Mouse (Mus musculus): ENCODE measurements at regions not wholly inside any gene's neighbourhood (a gene's known extent, or its start where the extent isn't known, plus 50 kb on each side); places are given as distances from the start of the nearest gene placed in this dataset.

- Histone ChIP-seq H3K9ac (no peak overlapping the region), H3K4me1 (no peaks in the 10 kb centered on the region), H3K27ac (no peak overlapping the region), H3K27me3 (no peaks in the 10 kb centered on the region), H3K4me2 (replicated peaks) (no peak overlapping the region), H3K9me3 (no peaks in the 10 kb centered on the region), H3K4me3 (no peak overlapping the region), H3K36me3 (no peaks in the 10 kb centered on the region)
- WGBS = 88% methylated on average over 2 of the region's 2 CpGs
- no peak for ATAC-seq (ENCODE audit: low FRiP score, low read depth)
These were observed 56.9 kb upstream of the Pik3r1 start for GRCm38 (mm10) chr13:101824962-101825361.

- no peak for ATAC-seq (ENCODE audit: low FRiP score, low read depth)
- H3K4me2 ChIP-seq (replicated peaks) = no peak overlapping the region
- 79% methylated on average over 7 of the region's 7 CpGs for WGBS
- H3K27ac ChIP-seq = no peak overlapping the region
- H3K36me3 ChIP-seq = no peaks in the 10 kb centered on the region
- H3K4me3 ChIP-seq = no peak overlapping the region
- H3K9ac ChIP-seq = no peak overlapping the region
- H3K27me3 ChIP-seq = no peaks in the 10 kb centered on the region
- peaks cover 10% of the 10 kb centered on the region for H3K4me1 ChIP-seq
- H3K9me3 ChIP-seq = no peaks in the 10 kb centered on the region
These were observed 64.0 kb upstream of the Pik3r1 start for GRCm38 (mm10) chr13:101831872-101832629.

DNA sequence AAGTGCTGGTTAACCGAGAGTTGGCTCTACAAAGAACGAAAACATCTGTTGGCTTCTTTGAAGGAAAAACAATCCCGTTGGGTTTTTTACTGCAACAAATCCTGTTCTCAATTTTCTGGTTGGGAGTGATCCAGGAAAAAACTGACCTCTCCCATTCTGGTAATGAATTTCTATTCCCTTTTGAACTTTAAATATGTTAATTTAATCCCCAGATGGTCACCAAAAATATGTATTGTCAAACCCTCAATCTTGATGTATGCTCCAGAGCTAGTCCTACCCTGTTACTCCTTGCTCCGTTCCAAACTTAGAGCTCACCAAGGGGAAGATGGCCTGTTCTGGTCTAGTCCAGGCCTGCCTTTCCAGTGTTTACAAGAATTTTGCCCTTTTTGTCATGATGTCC lies 66.5 kb upstream of the Pik3r1 start:
- Histone ChIP-seq H3K4me1 (peaks cover 10% of the 10 kb centered on the region), H3K9ac (no peak overlapping the region), H3K36me3 (no peaks in the 10 kb centered on the region), H3K27ac (no peak overlapping the region; the same call in 1 of the 2 replicates), H3K4me2 (replicated peaks) (no peak overlapping the region), H3K4me3 (no peak overlapping the region), H3K9me3 (no peaks in the 10 kb centered on the region), H3K27me3 (no peaks in the 10 kb centered on the region)
- 37% methylated on average over 4 of the region's 4 CpGs for WGBS
- no peak for ATAC-seq (ENCODE audit: low FRiP score, low read depth)

GRCm38 (mm10) chr13:101836992-101837391 lies 69.0 kb upstream of the Pik3r1 start:
- H3K4me2 ChIP-seq (replicated peaks) = no peak overlapping the region
- no peaks in the 10 kb centered on the region for H3K9me3 ChIP-seq
- H3K9ac ChIP-seq = no peak overlapping the region
- 75% methylated on average over 1 of the region's 1 CpGs for WGBS
- no peaks in the 10 kb centered on the region for H3K36me3 ChIP-seq
- no peak overlapping the region for H3K4me3 ChIP-seq
- no peak overlapping the region for H3K27ac ChIP-seq
- H3K4me1 ChIP-seq = peaks cover 18% of the 10 kb centered on the region
- no peak for ATAC-seq (ENCODE audit: low FRiP score, low read depth)
- H3K27me3 ChIP-seq = no peaks in the 10 kb centered on the region

DNA sequence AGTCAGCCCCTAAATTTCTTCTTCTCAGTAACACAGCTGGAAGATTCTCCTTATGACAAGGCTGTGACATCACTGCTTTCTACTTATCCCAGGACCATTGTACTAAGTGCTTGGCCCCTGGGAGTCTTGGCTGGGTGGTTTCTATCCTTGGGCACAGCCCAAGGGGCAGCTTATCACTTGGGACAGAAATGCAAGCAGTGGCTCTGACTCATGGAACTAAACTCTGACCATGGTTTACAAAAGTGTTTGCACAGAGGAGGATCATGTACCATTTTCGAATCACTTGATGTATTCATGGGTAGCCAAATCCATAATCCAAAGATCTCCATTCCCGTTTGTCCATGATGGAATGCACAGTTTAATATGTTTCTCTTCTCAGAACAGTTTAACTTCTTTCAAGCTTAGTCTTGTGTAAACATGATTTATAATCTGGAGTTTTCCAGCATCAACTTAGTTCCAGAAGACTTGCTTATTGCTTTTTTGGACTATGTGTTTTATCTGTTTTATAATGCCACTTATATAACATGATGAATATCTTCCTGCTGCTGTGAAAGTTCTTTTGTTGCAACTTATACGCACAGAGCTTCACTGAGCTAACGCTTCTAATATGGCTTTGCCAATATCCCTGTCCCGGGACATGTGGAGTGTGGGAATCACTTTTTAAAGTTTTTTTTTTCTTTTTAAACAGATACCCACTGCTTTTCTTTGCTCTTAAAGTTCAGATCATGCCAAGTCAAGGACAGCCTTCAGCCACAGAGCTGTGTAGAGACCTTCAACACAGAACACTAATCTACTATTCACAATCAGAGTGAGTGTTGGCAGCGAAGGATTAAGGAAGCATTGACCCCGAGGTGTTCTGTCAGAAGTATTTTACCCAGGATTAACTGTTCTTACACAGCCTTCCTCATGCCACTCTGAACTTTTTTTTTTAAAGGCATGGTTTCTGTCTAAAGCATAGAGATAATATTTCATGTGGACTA lies 76.7 kb upstream of the Pik3r1 start:
- no peak overlapping the region for H3K4me3 ChIP-seq
- H3K36me3 ChIP-seq = no peaks in the 10 kb centered on the region
- ATAC-seq (ENCODE audit: low FRiP score, low read depth) = no peak
- no peak overlapping the region for H3K9ac ChIP-seq
- 57% methylated on average over 7 of the region's 7 CpGs for WGBS
- no peaks in the 10 kb centered on the region for H3K9me3 ChIP-seq
- H3K27ac ChIP-seq = no peak overlapping the region
- H3K27me3 ChIP-seq = no peaks in the 10 kb centered on the region
- H3K4me1 ChIP-seq = 0 out of 2 replicates have a peak, but pooled peaks cover 11% of the 10 kb centered on the region
- no peak overlapping the region for H3K4me2 ChIP-seq (replicated peaks)

- Histone ChIP-seq H3K27ac (no peak overlapping the region), H3K4me1 (0 out of 2 replicates have a peak, but pooled peaks cover 5% of the 10 kb centered on the region), H3K36me3 (no peaks in the 10 kb centered on the region), H3K9me3 (no peaks in the 10 kb centered on the region), H3K4me3 (no peak overlapping the region), H3K9ac (no peak overlapping the region), H3K4me2 (replicated peaks) (no peak overlapping the region), H3K27me3 (no peaks in the 10 kb centered on the region)
- 61% methylated on average over 3 of the region's 3 CpGs for WGBS
- no peak for ATAC-seq (ENCODE audit: low FRiP score, low read depth)
These were observed 78.0 kb upstream of the Pik3r1 start for GRCm38 (mm10) chr13:101846016-101846415.

DNA sequence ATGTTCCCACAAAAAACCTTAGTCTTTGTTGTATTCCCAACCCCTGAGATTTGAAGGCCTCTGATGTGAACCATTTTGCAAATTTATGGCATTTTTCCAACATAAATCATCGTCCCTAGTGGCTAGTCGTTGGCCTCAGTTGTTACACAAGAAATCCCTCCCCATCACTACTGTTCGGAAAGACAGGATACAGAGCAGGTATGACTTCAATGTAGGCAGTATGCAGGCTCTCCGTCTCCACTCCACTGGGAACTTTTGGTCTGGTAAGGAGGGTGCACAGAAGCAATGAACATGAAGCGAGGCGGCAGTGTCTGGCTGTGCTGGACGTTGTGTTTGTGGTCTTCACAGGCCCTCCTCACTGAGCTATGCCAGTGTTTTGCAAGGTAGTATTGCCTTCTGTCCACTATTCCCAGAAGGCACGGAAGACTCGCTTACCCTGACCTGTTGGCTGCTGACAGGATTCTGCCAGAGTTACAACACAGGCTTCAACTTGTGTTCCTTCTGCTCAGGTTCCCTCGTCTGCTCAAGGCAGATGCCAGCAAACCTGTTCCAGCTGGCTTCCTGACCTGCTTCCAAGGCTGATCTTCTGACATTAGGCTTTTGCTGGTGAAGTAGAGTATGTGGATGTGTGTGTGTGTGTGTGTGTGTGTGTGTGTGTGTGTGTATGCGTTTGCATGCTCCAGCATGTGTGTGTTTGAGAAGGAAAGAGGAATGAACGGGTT lies 80.0 kb upstream of the Pik3r1 start:
- ATAC-seq (ENCODE audit: low FRiP score, low read depth) = no peak

GRCm38 (mm10) chr13:101848601-101849147 lies 80.7 kb upstream of the Pik3r1 start:
- no peak overlapping the region for H3K27ac ChIP-seq
- H3K9me3 ChIP-seq = no peaks in the 10 kb centered on the region
- WGBS = 65% methylated on average over 2 of the region's 2 CpGs
- 0 out of 2 replicates have a peak, but pooled peaks cover 5% of the 10 kb centered on the region for H3K4me1 ChIP-seq
- H3K9ac ChIP-seq = no peak overlapping the region
- no peak overlapping the region for H3K4me3 ChIP-seq
- H3K4me2 ChIP-seq (replicated peaks) = no peak overlapping the region
- H3K36me3 ChIP-seq = no peaks in the 10 kb centered on the region
- H3K27me3 ChIP-seq = no peaks in the 10 kb centered on the region
- no peak for ATAC-seq (ENCODE audit: low FRiP score, low read depth)

More for the DNA sequence above, 80.0 kb upstream of the Pik3r1 start:
- H3K4me1 ChIP-seq = 0 out of 2 replicates have a peak, but pooled peaks cover 5% of the 10 kb centered on the region
- no peak overlapping the region for H3K9ac ChIP-seq
- H3K27me3 ChIP-seq = no peaks in the 10 kb centered on the region
- no peak overlapping the region for H3K4me3 ChIP-seq
- H3K27ac ChIP-seq = no peak overlapping the region
- H3K4me2 ChIP-seq (replicated peaks) = no peak overlapping the region
- H3K9me3 ChIP-seq = no peaks in the 10 kb centered on the region
- no peaks in the 10 kb centered on the region for H3K36me3 ChIP-seq
- 60% methylated on average over 12 of the region's 12 CpGs for WGBS

DNA sequence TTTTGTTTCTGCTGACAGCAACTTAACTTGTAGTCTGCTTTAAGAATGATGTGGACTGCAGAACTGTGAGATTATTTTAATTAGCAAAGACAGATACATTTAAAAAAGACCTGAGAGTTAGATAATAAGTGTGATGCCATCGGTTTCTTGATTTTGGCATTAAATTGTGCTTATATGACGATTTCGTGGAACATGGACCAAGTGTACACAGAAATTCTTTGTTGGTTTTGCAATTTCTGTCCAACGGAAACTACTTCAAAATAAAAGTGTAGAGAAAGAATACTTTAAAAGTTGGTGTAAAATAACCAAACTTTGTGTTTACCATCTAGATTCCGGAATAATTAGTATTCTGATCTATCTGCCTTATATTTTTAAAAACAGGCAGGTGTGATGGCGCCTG lies 81.4 kb upstream of the Pik3r1 start:
- H3K27me3 ChIP-seq = no peaks in the 10 kb centered on the region
- H3K4me1 ChIP-seq = 0 out of 2 replicates have a peak, but pooled peaks cover 5% of the 10 kb centered on the region
- H3K9ac ChIP-seq = no peak overlapping the region
- no peak for ATAC-seq (ENCODE audit: low FRiP score, low read depth)
- no peaks in the 10 kb centered on the region for H3K36me3 ChIP-seq
- no peaks in the 10 kb centered on the region for H3K9me3 ChIP-seq
- H3K4me2 ChIP-seq (replicated peaks) = no peak overlapping the region
- WGBS = 87% methylated on average over 6 of the region's 6 CpGs
- H3K4me3 ChIP-seq = no peak overlapping the region
- H3K27ac ChIP-seq = no peak overlapping the region

DNA sequence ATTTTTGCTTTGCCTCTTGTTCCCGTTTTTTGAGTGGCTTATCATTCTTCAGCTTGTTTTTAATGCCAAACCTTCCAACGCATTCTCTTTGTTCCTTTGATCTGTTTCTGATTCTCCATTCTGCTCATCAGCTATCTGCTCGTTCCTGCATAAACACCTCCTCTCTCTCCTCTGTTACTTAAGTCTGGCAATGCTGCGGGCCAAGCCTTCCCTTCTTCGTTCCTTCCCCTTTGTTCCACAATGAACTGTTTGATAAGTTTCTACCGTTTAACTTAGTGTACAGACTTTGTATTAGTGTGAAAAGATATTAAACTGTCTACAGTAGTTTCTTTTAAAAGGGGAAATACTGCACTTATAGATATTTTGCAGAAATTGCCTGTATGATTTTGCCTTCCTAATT lies 83.3 kb upstream of the Pik3r1 start:
- H3K4me3 ChIP-seq = no peak overlapping the region
- H3K4me1 ChIP-seq = 0 out of 2 replicates have a peak, but pooled peaks cover 5% of the 10 kb centered on the region
- no peak for ATAC-seq (ENCODE audit: low FRiP score, low read depth)
- WGBS = 69% methylated on average over 6 of the region's 6 CpGs
- H3K9ac ChIP-seq = no peak overlapping the region
- H3K27me3 ChIP-seq = no peaks in the 10 kb centered on the region
- no peak overlapping the region for H3K27ac ChIP-seq
- H3K4me2 ChIP-seq (replicated peaks) = no peak overlapping the region
- H3K9me3 ChIP-seq = no peaks in the 10 kb centered on the region
- H3K36me3 ChIP-seq = no peaks in the 10 kb centered on the region

GRCm38 (mm10) chr13:101852960-101853359 lies 84.9 kb upstream of the Pik3r1 start:
- Histone ChIP-seq H3K9me3 (no peaks in the 10 kb centered on the region), H3K9ac (no peak overlapping the region), H3K27ac (no peak overlapping the region), H3K4me1 (0 out of 2 replicates have a peak, but pooled peaks cover 5% of the 10 kb centered on the region), H3K4me3 (no peak overlapping the region), H3K4me2 (replicated peaks) (no peak overlapping the region), H3K36me3 (no peaks in the 10 kb centered on the region), H3K27me3 (no peaks in the 10 kb centered on the region)
- 89% methylated on average over 5 of the region's 5 CpGs for WGBS
- no peak for ATAC-seq (ENCODE audit: low FRiP score, low read depth)
